Mouse (Mus musculus) MEL-GATA-1-ER (cell line): Measurements from ENCODE around the gene Ssna1.

Experiments
- DNase-seq: peaks from one replicate; pipeline ENCODE4 v3.0.0-alpha.2; 2012; ENCODE audit warnings: low read depth; ENCODE audit errors: extremely low read depth

Ssna1 gene

DNA sequence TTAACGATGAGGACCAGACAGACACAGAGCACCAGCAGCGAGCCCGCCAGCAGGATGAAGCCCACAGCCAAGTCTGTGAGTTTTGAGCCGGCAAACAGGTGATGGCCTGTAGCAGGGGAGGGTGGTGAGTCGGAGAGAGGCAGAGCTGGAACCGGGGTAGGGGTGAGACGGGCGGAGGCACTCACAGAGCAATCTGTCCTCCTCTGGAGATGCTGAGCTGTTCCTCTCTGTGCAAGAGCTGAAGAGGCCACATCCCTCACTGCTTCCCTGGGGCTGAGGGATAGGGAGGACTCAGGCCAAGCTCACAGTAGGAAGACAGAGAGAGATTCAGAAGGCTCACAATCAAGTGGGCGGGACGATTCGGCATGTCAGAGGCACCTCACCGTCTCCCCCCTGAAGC is 41.2 kb downstream of the Ssna1 start:
- DNase-seq = no peak

DNA sequence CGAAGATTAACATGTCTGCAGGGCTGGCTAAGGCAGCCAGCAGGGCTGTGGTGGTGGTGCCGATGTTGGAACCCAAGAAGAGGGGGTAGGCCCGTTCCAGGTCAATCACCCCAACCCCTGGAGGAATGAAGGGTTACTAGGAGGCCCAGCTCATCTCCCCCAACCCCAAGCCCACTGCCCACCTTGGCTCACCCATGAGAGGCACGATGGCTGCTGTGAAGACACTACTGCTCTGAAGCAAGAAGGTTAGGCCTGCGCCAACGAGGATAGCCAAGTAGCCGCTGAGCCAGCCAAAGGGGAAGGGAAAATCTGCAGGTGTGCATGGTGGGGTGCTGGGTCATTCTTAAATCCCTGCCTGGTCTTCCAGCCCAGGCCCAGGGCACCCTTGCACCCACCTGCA is 41.7 kb downstream of the Ssna1 start:
- DNase-seq = no peak

DNA sequence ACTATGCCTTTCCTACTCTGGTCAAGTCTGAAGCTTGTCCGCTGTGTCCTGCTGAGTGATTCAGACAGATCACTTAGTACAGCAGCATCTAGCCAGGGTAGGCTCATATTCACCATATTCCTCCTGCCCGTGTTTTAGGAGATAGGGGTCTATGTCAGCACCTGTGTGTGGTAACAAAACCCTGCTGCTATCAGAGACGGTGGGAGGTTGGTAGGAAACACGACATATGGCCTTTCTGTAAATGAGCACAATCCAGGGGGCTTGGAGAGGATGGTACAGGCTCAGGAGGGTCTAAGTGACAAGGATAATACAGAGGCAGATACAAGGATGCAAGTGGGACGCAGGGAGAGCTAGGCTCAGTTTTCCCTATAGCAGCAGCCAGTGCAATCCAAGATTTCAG is 42.7 kb downstream of the Ssna1 start:
- no peak for DNase-seq

DNA sequence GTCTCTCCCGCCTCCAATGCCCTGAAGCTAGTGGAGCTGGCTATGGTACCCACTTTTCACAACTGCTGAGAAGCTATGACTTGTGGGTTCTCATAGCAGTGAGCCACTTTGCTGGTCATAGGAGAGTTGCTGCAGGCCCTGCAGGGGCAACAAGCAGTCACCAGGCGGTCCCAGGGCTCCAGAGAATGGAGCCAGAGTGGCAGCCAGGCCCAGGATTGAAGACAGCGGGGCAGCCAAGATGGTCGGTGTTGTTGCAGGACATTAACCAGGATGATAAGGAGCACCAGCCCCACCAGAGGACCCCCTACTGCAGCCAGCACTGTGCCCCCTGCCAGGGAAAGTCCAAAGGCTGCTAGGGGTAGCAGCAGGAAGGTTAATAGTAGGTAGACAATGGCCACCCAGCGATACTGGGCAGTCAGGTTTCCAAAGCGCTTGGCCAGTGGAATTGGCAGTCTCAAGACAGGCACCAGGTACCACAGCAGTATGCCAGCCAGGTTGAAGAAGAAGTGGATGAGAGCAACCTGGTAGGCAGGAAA is 43.2 kb downstream of the Ssna1 start:
- no peak for DNase-seq

DNA sequence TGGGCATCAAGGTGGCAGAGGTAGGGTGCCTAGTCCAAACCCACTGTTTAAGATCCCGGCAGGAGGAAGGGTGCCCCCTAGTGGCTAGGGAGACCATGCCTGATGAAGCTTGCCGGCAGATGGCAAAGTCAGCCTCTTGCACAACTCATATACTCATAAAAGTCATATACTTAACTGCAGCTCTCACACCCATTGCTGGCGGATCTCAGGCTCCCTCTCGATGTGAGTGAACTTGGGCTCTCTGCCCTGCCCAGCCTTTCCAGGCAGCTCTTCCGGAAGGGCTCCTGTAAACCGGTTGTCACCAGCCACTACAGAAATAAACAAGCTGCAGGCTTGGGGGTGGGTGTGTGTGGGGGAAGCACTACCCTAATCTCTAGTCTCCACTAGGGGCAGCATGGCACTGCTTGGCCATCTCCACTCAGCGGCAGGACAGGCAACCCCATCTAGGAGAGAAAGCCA is 43.8 kb downstream of the Ssna1 start:
- peak; percentile 84 for DNase-seq

DNA sequence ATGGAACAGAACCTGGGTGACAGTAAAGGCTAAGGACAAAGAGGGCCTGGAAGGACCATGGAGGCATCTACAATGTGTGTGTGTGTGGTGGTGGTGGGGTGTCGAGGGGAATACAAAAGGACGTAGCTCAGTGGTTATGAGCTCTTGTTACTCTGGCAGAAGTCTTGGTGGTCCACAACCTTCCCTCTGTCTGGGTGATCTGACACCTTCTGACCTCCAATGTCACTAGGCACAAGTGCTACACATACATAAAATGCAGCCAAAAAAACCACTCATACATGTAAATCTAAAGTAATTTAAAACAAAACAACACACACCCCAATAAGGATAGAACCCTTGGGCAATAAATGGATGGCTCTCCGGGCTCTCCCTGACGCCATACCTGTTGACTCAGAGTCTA is 44.8 kb downstream of the Ssna1 start:
- DNase-seq = no peak

DNA sequence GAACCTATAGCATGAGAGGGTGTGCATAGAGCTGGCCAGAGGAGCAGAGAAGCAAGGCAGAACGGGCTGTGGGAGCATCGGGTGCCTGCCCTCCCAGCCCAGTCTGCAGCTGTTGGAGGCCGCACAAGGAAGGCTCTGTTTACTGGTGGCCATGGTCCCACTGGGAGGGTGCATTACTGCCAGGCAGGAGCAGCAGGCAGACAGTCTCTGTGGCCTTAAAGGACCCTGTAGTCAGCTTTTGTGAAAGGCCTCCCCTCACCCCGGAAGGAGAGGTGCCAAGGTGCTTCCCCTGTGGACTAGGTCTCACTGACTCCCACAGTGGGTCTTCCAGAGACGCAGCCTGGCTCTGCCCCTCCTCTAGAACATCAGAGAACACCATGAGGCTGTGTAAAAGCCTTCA is 45.4 kb downstream of the Ssna1 start:
- no peak for DNase-seq

DNA sequence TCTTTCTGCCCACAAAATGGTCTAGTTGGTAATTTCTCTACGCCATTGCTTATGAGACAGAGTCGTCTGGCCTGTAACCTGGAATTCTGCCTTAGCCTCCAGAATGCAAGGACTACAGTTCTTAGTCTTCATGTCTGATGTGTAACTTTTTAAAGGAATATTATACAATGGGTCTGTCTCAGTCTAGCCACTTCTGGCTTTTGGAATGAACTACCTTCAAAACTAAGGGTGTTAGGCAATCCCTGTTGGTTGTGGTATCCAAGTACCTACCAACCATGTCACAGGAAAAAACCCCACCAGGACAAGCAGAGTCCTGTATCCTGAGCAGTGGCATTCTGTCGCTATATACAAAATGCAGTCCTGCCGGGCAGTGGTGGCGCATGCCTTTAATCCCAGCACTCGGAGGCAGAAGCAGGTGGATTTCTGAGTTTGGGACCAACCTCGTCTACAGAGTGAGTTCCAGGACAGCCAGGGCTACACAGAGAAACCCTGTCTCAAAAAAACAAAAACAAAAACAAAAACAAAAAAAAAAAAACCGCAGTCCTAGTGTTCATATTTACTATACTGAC is 46.3 kb downstream of the Ssna1 start:
- no peak for DNase-seq

DNA sequence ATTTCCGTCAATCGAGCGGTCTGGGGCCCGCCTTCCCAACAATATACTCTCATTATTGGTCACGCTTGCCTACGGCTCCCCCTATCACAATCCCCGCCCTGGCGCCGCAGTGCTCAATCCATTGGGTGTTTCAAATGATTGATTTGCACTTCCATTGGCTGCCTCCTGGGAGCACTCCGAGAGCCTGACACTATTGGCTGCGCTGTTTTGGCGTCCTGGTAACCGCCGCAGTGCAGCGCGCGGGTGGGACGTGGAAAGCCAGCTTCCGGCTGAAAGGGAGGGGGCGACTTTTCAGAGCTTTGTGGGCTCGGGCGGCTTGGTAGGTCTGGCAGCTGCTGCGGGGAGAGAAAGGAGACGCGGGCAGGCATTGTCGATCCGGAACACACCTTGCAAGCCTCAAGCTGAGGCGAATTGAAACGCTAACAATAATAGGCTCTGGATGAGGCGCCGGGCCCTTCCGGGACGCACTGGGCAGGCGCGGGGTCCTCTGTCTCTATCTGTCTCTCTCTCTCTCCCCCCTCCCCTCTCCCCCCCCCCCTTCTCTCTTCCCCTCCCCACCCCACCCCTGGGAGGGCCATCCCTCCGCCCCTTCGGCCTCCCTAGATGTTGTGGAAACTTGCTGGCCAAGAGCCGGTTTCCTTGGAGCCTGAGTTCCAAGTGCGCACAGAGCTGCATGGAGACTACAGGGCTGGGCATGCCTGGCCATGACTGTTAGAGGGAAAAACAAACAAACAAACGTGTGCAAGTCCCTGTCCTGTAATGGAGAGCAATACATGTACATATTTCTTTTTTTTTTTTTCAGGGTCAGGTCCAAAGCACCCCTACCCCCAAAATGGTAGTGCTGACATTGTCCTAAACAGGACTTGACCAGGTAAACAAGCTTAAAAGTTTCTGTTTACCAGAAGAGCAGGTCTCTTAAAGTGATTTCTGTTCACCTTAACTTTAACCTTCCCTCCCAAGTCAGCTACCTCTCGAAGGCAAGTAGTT is 47.2 kb downstream of the Ssna1 start:
- DNase-seq = peak; percentile 99

DNA sequence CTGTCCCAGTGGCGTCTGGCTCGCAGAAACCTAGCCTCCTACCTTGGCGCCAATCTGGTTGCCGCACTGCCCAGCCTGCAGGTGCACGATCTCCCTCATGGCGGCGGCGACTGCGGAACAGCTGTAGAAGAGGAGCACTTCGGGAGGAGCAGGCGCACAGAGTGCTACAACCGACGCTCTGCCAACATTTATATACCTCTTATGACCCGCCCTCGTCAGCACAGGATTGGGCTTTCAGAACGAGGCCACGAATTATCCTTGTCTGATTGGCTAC is 47.8 kb downstream of the Ssna1 start, which contains the start of gene Tubb4b:
Tubb4b (minus strand) TSS at position 211 of the 274 bp plus-strand sequence.
- DNase-seq = no peak

DNA sequence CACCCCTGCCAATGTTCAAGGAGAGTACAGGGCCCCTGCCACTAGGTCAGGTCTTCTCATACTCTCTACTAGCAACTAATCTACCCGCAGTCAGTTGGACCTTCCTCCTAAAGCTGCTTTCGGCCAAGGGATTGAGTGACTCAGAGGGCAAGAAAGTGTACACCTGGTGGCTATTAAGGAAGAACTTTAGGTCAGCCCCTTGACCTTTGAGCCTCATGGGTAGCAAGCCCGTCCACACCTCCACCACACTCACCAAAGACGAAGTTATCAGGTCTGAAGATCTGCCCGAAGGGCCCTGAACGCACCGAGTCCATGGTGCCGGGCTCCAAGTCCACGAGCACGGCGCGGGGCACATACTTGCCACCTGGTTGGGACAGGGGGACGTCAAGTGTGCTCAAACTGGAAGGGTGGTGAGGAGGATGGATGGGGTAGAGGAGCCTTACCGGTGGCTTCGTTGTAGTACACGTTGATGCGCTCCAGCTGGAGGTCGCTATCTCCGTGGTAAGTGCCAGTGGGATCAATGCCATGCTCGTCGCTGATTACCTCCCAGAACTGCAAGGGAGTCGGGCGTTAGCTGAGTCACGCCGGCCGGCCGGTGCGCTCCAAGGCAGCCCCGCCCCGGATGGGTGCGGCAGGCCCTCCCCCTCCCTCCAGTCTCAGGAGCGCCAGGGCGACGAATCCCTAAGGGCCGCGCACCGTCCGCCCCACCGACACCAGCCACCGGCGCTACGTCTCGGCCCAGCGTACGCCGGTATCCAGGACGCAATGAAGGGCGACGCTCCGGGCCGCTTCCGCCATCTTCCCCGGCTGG is 48.4 kb downstream of the Ssna1 start:
- peak; percentile 65 for DNase-seq

DNA sequence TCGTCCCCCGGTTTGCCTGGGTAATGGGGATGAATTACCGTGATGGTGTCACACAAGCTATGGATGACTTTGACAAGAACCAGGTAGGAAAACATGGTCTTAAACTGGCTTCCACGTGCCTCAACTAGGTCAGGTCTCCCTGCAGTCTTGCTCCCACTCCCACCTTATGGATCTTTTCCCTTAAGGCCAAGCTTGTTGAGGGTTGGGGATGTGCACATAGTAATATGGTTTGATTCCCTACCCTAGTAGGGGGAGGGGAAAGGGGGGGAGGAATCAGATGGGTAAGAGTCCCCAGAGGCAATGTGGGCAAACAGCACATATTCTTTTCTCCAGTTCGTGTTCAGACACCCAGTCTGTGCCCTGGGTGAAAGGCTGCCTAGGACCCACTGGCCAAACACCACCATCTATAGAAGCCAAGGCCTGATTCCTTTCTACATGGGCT is 50.9 kb downstream of the Ssna1 start:
- no peak for DNase-seq
